Mouse (Mus musculus) embryo, embryonic 9.5 days (tissue): ENCODE data around the gene Olfr390.

Experiments used
- DNase-seq: peaks from one replicate; pipeline ENCODE4 v3.0.0-alpha.2; 2017; ENCODE audit errors: extremely low spot score

Olfr390 gene

GRCm38 (mm10) chr11:73782664-73783063 lies at the start of gene Olfr390:
TSS of gene Olfr390 (plus strand) at chr11:73782964.
- no peak for DNase-seq

- DNase-seq = no peak
Observed at GRCm38 (mm10) chr11:73759115-73759514, 23.6 kb upstream of the Olfr390 start.

DNA sequence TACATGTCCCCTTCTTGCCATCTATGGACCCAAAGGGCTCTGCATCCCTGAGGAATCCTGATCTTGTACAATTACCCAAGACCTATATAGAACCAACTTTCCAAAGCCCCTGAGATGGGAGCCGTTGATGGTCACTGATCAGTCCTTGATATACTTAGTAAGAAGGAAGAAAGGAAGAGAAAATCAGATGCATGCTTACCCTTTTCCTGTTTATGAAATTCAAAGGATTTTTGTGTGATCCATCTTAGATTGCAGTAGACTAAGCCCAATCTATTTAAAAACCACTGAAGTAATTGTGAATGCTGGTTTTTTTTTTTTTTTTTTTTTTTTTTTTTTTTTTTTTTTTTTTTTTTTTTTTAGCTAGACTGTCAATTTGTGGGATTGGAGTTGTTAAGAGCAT lies 2.2 kb upstream of the Olfr390 start, which contains the start of gene Olfr389:
TSS of gene Olfr389 (minus strand) at position 101 of the 400 bp plus-strand sequence.
- no peak for DNase-seq

DNA sequence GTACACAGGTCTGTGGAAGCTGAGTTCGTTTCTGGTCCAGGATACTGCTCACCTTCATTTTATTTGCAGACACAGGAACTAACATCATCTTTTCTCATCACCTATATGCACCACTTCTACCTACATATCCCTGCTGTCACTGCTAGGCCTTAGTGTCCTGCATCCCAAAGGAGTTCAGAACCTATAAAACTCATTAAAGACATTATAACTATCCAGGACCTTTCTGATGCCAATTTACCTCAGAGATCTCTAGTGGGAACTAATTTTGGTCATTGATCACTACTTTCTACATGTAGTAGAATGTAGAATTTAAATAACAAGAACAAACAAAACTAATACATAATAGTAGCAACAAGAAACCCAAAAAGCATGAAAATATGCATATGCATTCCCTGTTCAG lies 20.2 kb downstream of the Olfr390 start, which contains the start of gene Olfr391-ps:
TSS of gene Olfr391-ps (minus strand) at position 101 of the 400 bp plus-strand sequence.
- no peak for DNase-seq

GRCm38 (mm10) chr11:73816949-73817348 lies 34.2 kb downstream of the Olfr390 start, which contains the start of gene Olfr392:
TSS of gene Olfr392 (minus strand) at chr11:73817049.
- no peak for DNase-seq
